Mouse (Mus musculus) hindbrain, embryonic 15.5 days (tissue): ENCODE measurements around the gene Apoh. TPM values are rescaled to one million over a fixed set of nuclear protein-coding genes. Genes with fewer than 3 reads are reported as not detected.

Source experiments
- ATAC-seq: fragments of 200-750 bp; cut with Nextera tagmentation; 2 replicates; pipeline ENCODE4 v1.8.0; 2017; ENCODE audit warnings: low read depth, moderate number of reproducible peaks, moderate TSS enrichment; ENCODE audit not compliant: low FRiP score
- H3K27ac ChIP-seq: fragments of 300-500 bp; sonication (generic); replicated peaks from 2 replicates; pipeline ENCODE4 v1.5.1; 2015; ENCODE audit warnings: mild to moderate bottlenecking, inconsistent platforms
- H3K27me3 ChIP-seq: fragments of 300-500 bp; sonication (generic); 2 replicates; pipeline ENCODE4 v1.6.1; 2015; ENCODE audit warnings: control low read depth, inconsistent platforms
- H3K36me3 ChIP-seq: fragments of 300-500 bp; sonication (generic); 2 replicates; pipeline ENCODE4 v1.6.1; 2015; ENCODE audit warnings: control low read depth, inconsistent platforms
- H3K4me1 ChIP-seq: fragments of 300-500 bp; sonication (generic); replicated peaks from 2 replicates; pipeline ENCODE4 v1.6.1; 2015; ENCODE audit warnings: control low read depth, inconsistent platforms
- H3K4me2 ChIP-seq: fragments of 300-500 bp; sonication (generic); 2 replicates; pipeline ENCODE4 v1.6.1; 2015; ENCODE audit warnings: moderate library complexity, mild to moderate bottlenecking, inconsistent platforms
- H3K4me3 ChIP-seq: fragments of 300-500 bp; sonication (generic); 2 replicates; pipeline ENCODE4 v1.5.1; 2015; ENCODE audit warnings: mild to moderate bottlenecking, inconsistent platforms
- H3K9ac ChIP-seq: fragments of 300-500 bp; sonication (generic); 2 replicates; pipeline ENCODE4 v1.6.1; 2015; ENCODE audit warnings: inconsistent platforms
- H3K9me3 ChIP-seq: fragments of 300-500 bp; sonication (generic); 2 replicates; pipeline ENCODE4 v1.6.1; 2016; ENCODE audit warnings: control low read depth, inconsistent platforms
- WGBS: fragments of 180-500 bp; shearing (Covaris S2); methylation state at CpG from one replicate; pipeline ENCODE4 v1.1.7; 2015; 5-methylcytosine and 5-hydroxymethylcytosine counted together
- polyA plus RNA-seq: library from polyadenylated mRNA; unstranded; fragments of >200 nt; fragmentation: Nextera tagmentation; extraction: Ambion mirVana; gene quantifications from 2 replicates; pipeline ENCODE4 v1.2.1, GENCODE M21; 2015

The Apoh gene
- polyA plus RNA-seq, 1 experiment from 2014 or later, result 0.49 TPM

- Histone ChIP-seq H3K36me3 (no peaks in the 10 kb centered on the region), H3K9me3 (no peaks in the 10 kb centered on the region), H3K27me3 (no peaks in the 10 kb centered on the region), H3K9ac (no peak overlapping the region), H3K4me3 (no peak overlapping the region), H3K4me2 (no peak overlapping the region), H3K4me1 (peaks cover 4% of the 10 kb centered on the region; the same call in 1 of the 2 replicates), H3K27ac (no peak overlapping the region)
- WGBS, result 88% methylated on average over 4 of the region's 4 CpGs
- ATAC-seq, result no peak
These were observed 7.6 kb upstream of the Apoh start for GRCm38 (mm10) chr11:108335536-108335935.

- Histone ChIP-seq H3K9ac (no peak overlapping the region), H3K4me1 (peaks cover 8% of the 10 kb centered on the region), H3K27ac (no peak overlapping the region), H3K27me3 (no peaks in the 10 kb centered on the region), H3K36me3 (no peaks in the 10 kb centered on the region), H3K9me3 (no peaks in the 10 kb centered on the region), H3K4me2 (no peak overlapping the region), H3K4me3 (no peak overlapping the region)
- 56% methylated on average over 5 of the region's 5 CpGs for WGBS
- no peak for ATAC-seq
These were observed 6.7 kb upstream of the Apoh start for GRCm38 (mm10) chr11:108336445-108336844.

- Histone ChIP-seq H3K27ac (no peak overlapping the region), H3K4me3 (no peak overlapping the region), H3K27me3 (no peaks in the 10 kb centered on the region), H3K36me3 (no peaks in the 10 kb centered on the region), H3K9ac (no peak overlapping the region), H3K9me3 (no peaks in the 10 kb centered on the region), H3K4me1 (peaks cover 27% of the 10 kb centered on the region), H3K4me2 (no peak overlapping the region)
- WGBS, result 90% methylated on average over 4 of the region's 4 CpGs
- ATAC-seq, result no peak
These were observed 2.9 kb upstream of the Apoh start for GRCm38 (mm10) chr11:108340293-108340692.

- Histone ChIP-seq H3K4me3 (peak overlapping the region; percentile 66), H3K27ac (no peak overlapping the region), H3K4me2 (peak overlapping the region; percentile 92), H3K4me1 (peaks cover 27% of the 10 kb centered on the region), H3K9ac (0 out of 2 replicates have a peak overlapping the region, but pooled peaks have one; percentile 77), H3K9me3 (no peaks in the 10 kb centered on the region), H3K36me3 (no peaks in the 10 kb centered on the region), H3K27me3 (no peaks in the 10 kb centered on the region)
- 33% methylated on average over 8 of the region's 8 CpGs for WGBS
- no peak for ATAC-seq
These were observed 1.4 kb upstream of the Apoh start for GRCm38 (mm10) chr11:108341783-108342182.

- Histone ChIP-seq H3K4me3 (peak within 1 kb of the TSS; percentile 66), H3K9me3 (no peaks in the 10 kb centered on the region), H3K27ac (peak within 1 kb of the TSS; percentile 91), H3K4me2 (peak within 1 kb of the TSS; percentile 92), H3K27me3 (no peaks in the 10 kb centered on the region), H3K36me3 (no peaks in the 10 kb centered on the region), H3K9ac (peak within 1 kb of the TSS; percentile 77), H3K4me1 (peaks cover 27% of the 10 kb centered on the region)
- WGBS, result under 1% methylated on average over 51 of the region's 63 CpGs
- peak; percentile 97 for ATAC-seq
These were observed 772 bp downstream of the Apoh start, which contains the start of gene Prkca for GRCm38 (mm10) chr11:108343789-108344462. Prkca (minus strand) TSS chr11:108343928.

- H3K27ac ChIP-seq, result 0 out of 2 replicates have a peak overlapping the region, but pooled peaks have one; percentile 91
- H3K4me3 ChIP-seq, result peak overlapping the region; percentile 66
- H3K27me3 ChIP-seq, result no peaks in the 10 kb centered on the region
- H3K9me3 ChIP-seq, result no peaks in the 10 kb centered on the region
- WGBS, result 42% methylated on average over 8 of the region's 8 CpGs
- no peak for ATAC-seq
- peak overlapping the region; percentile 92 for H3K4me2 ChIP-seq
- H3K4me1 ChIP-seq, result peaks cover 27% of the 10 kb centered on the region
- H3K9ac ChIP-seq, result peak overlapping the region; percentile 77
- H3K36me3 ChIP-seq, result no peaks in the 10 kb centered on the region
These were observed 1.6 kb downstream of the Apoh start for GRCm38 (mm10) chr11:108344759-108345158.

- no peaks in the 10 kb centered on the region for H3K9me3 ChIP-seq
- no peak for ATAC-seq
- WGBS, result 89% methylated on average over 2 of the region's 2 CpGs
- no peaks in the 10 kb centered on the region for H3K36me3 ChIP-seq
- peaks cover 27% of the 10 kb centered on the region for H3K4me1 ChIP-seq
- no peak overlapping the region for H3K4me2 ChIP-seq
- no peak overlapping the region for H3K9ac ChIP-seq
- no peak overlapping the region for H3K4me3 ChIP-seq
- H3K27me3 ChIP-seq, result no peaks in the 10 kb centered on the region
- H3K27ac ChIP-seq, result no peak overlapping the region
These were observed 2.2 kb downstream of the Apoh start for GRCm38 (mm10) chr11:108345321-108345720.

GRCm38 (mm10) chr11:108350799-108351198 is 7.6 kb downstream of the Apoh start:
- Histone ChIP-seq H3K4me2 (no peak overlapping the region), H3K4me1 (no peaks in the 10 kb centered on the region; the same call in 1 of the 2 replicates), H3K27me3 (no peaks in the 10 kb centered on the region), H3K36me3 (no peaks in the 10 kb centered on the region), H3K9me3 (no peaks in the 10 kb centered on the region), H3K4me3 (no peak overlapping the region), H3K9ac (no peak overlapping the region), H3K27ac (no peak overlapping the region)
- ATAC-seq, result no peak
- 80% methylated on average over 4 of the region's 4 CpGs for WGBS

GRCm38 (mm10) chr11:108352842-108353388 is 9.8 kb downstream of the Apoh start:
- Histone ChIP-seq H3K27ac (no peak overlapping the region), H3K4me2 (no peak overlapping the region), H3K9ac (no peak overlapping the region), H3K9me3 (no peaks in the 10 kb centered on the region), H3K4me3 (no peak overlapping the region), H3K36me3 (no peaks in the 10 kb centered on the region), H3K4me1 (no peaks in the 10 kb centered on the region; the same call in 1 of the 2 replicates), H3K27me3 (no peaks in the 10 kb centered on the region)
- WGBS, result 91% methylated on average over 10 of the region's 10 CpGs
- ATAC-seq, result no peak

GRCm38 (mm10) chr11:108356020-108356419 is 12.9 kb downstream of the Apoh start:
- Histone ChIP-seq H3K9ac (no peak overlapping the region), H3K27ac (no peak overlapping the region), H3K9me3 (no peaks in the 10 kb centered on the region), H3K4me2 (no peak overlapping the region), H3K27me3 (no peaks in the 10 kb centered on the region), H3K36me3 (no peaks in the 10 kb centered on the region), H3K4me1 (no peaks in the 10 kb centered on the region), H3K4me3 (no peak overlapping the region)
- ATAC-seq, result no peak
- 91% methylated on average over 4 of the region's 4 CpGs for WGBS

- Histone ChIP-seq H3K4me1 (no peaks in the 10 kb centered on the region), H3K9ac (no peak overlapping the region), H3K4me3 (no peak overlapping the region), H3K27me3 (no peaks in the 10 kb centered on the region), H3K27ac (no peak overlapping the region), H3K9me3 (no peaks in the 10 kb centered on the region), H3K4me2 (no peak overlapping the region), H3K36me3 (no peaks in the 10 kb centered on the region)
- no peak for ATAC-seq
- WGBS, result 80% methylated on average over 6 of the region's 6 CpGs
These were observed 15.8 kb downstream of the Apoh start for GRCm38 (mm10) chr11:108358911-108359310.

- Histone ChIP-seq H3K27ac (no peak overlapping the region), H3K27me3 (no peaks in the 10 kb centered on the region), H3K4me2 (no peak overlapping the region), H3K9me3 (no peaks in the 10 kb centered on the region), H3K36me3 (no peaks in the 10 kb centered on the region), H3K4me3 (no peak overlapping the region), H3K4me1 (no peaks in the 10 kb centered on the region), H3K9ac (no peak overlapping the region)
- ATAC-seq, result no peak
- WGBS, result 89% methylated on average over 4 of the region's 4 CpGs
These were observed 17.8 kb downstream of the Apoh start for GRCm38 (mm10) chr11:108360983-108361382.
